Mouse (Mus musculus) cerebellum, adult 2 months (tissue): ENCODE data around the gene Ssbp3.

Experiments used
- CTCF ChIP-seq: fragments of 200-500 bp; IDR thresholded peaks from 2 replicates; pipeline ENCODE4 v1.5.1; 2011; ENCODE audit warnings: low read depth, mild to moderate bottlenecking, control low read depth, low read length, moderate library complexity, borderline replicate concordance; ENCODE audit not compliant: insufficient read depth
- POLR2A ChIP-seq: fragments of 200-500 bp; IDR thresholded peaks from 2 replicates; pipeline ENCODE4 v1.6.1; 2011; ENCODE audit warnings: low read length, control low read depth, borderline replicate concordance; ENCODE audit not compliant: insufficient read depth

- no peak for TF ChIP-seq CTCF
- no peak for TF ChIP-seq POLR2A
Measured at GRCm38 (mm10) chr4:107007359-107007758, 96.9 kb downstream of the Ssbp3 start.
